Mouse (Mus musculus): Measurements from ENCODE around the gene Otx2. TPM values are rescaled to one million over a fixed set of nuclear protein-coding genes. Genes with fewer than 3 reads are reported as not detected.

Gene Otx2
- polyA plus RNA-seq, 1 experiment, result not detected

DNA sequence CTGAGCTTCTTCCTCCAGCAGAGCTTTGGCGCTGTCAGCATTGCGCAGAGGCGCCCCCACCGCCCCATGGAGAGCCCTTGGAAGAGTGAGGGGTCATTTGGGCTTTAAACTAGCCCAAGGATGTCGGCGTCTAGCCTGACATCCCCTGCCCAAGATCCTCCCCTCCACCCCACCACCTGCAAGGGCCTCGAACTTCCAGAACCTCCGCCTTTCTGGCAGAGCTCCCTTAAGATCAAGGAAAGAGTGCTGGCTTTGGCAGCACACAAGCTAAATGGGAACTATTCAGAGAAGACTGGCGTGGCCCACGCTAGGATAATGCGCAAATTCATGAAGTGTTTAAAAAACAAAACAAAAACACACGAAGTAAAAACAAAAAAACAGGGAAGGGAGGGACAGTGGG lies 21.4 kb downstream of the Otx2 start:
- no peak for TF ChIP-seq CTCF (IDR thresholded peaks at IDR 0.05; ENCODE audit: control insufficient read depth, insufficient read depth, insufficient replicate concordance, low read depth, low read length)
- TF ChIP-seq POLR2A (IDR thresholded peaks at IDR 0.05; ENCODE audit: control insufficient read depth, low read depth, low read length), result no peak
- Histone ChIP-seq H3K27me3 (ENCODE audit: control insufficient read depth, insufficient read depth, low read length) (peaks cover 5% of the 10 kb centered on the region), H3K36me3 (ENCODE audit: control insufficient read depth, insufficient read depth, low read length) (no peaks in the 10 kb centered on the region), H3K4me1 (ENCODE audit: control insufficient read depth, insufficient read depth, low read length) (peaks cover 5% of the 10 kb centered on the region; the same call in 1 of the 2 replicates), H3K27ac (ENCODE audit: control insufficient read depth, insufficient read depth, low read depth, low read length) (no peak overlapping the region), H3K4me3 (ENCODE audit: control insufficient read depth, low read depth, low read length) (no peak overlapping the region)

DNA sequence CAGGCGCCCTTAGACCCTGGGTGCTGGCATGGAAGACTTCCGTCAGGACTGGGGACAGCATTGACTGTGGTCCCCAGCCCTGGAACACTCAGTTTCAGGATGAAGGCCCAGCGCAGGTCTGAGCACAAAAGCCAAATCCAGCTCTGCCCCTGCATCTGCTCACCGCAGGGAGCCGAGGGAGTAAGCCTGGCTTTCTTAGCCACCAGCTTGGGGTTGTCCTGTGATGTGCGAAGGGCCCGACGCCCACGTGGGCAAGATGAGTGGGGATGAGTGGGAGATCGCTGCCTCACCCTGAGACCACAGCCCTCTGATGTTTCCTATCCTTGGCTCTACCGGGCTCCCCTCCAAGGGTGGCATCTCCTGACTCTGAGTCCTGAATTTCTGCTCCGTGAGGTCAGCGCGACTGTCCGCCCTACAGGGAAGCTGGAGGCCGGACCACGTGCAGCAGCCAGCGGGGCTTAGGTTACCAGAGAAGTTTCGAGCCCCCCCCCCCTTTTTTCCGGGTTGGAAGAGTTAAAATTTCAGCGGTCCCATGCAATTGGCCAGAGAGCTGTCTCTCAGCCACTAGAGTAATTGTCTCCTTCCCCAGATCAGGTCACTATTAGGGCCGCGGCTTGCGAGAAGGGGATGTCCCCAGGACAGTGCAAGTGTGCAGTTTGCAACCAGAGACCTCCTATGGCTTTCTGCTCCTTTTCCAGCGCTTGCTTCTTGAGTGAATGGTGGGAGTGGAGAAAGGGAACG lies 22.0 kb downstream of the Otx2 start:
- Histone ChIP-seq H3K36me3 (ENCODE audit: control insufficient read depth, insufficient read depth, low read length) (no peaks in the 10 kb centered on the region), H3K4me3 (ENCODE audit: control insufficient read depth, low read depth, low read length) (no peak overlapping the region), H3K27me3 (ENCODE audit: control insufficient read depth, insufficient read depth, low read length) (peaks cover 5% of the 10 kb centered on the region), H3K27ac (ENCODE audit: control insufficient read depth, insufficient read depth, low read depth, low read length) (no peak overlapping the region), H3K4me1 (ENCODE audit: control insufficient read depth, insufficient read depth, low read length) (peaks cover 5% of the 10 kb centered on the region; the same call in 1 of the 2 replicates)
- no peak for TF ChIP-seq POLR2A (IDR thresholded peaks at IDR 0.05; ENCODE audit: control insufficient read depth, low read depth, low read length)
- TF ChIP-seq CTCF (IDR thresholded peaks at IDR 0.05; ENCODE audit: control insufficient read depth, insufficient read depth, insufficient replicate concordance, low read depth, low read length), result no peak

DNA sequence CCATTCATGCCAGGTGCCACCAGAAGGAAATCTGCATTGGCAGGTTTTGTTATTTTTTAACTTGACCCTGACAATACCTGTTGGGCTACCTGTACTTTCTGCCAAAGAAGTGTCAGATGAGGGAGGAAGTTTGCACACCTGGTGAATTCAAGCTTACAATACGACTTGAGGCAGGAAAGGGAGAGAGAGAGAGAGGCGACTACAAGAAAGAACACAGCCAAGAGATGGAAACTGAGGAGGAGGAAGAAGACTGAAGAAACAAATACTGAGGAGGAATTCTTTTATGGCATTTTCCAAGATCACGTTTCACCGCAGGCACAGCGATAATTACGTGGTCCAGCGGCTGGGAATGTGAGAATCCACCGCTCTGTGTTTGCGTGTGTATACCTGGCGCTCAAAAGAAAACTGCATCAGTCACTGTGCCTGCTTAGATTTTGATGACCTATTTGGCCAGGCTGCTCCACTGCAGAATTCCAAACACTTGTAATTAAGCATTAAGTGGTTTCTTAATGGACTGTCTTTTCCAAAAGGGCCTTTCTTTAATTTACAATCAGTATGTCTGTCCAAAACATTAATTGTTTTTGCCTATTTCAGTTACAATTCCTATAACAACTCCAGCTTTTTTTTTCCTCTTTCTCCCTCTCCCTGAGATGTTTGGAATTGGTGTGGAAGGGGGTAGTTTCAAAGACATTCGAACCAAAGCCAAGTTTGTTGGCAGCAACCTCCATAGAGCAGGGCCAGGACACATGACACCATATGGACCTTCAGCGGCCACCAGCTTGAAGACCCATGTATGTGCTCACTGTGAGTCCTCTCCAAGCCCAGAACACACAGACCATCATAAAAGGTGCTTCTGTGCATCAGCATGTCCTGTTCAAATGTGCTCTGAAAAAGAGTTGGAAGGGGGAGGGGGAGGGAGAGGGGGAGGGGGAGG lies 31.9 kb downstream of the Otx2 start:
- no peaks in the 10 kb centered on the region for H3K36me3 ChIP-seq (ENCODE audit: control insufficient read depth, insufficient read depth, low read length)
- H3K27ac ChIP-seq (ENCODE audit: control insufficient read depth, insufficient read depth, low read depth, low read length), result no peak overlapping the region
- no peaks in the 10 kb centered on the region for H3K4me1 ChIP-seq (ENCODE audit: control insufficient read depth, insufficient read depth, low read length)
- H3K4me3 ChIP-seq (ENCODE audit: control insufficient read depth, low read depth, low read length), result no peak overlapping the region
- TF ChIP-seq CTCF (IDR thresholded peaks at IDR 0.05; ENCODE audit: control insufficient read depth, insufficient read depth, insufficient replicate concordance, low read depth, low read length) (no peak), POLR2A (IDR thresholded peaks at IDR 0.05; ENCODE audit: control insufficient read depth, low read depth, low read length) (no peak)
- H3K27me3 ChIP-seq (ENCODE audit: control insufficient read depth, insufficient read depth, low read length), result no peaks in the 10 kb centered on the region

DNA sequence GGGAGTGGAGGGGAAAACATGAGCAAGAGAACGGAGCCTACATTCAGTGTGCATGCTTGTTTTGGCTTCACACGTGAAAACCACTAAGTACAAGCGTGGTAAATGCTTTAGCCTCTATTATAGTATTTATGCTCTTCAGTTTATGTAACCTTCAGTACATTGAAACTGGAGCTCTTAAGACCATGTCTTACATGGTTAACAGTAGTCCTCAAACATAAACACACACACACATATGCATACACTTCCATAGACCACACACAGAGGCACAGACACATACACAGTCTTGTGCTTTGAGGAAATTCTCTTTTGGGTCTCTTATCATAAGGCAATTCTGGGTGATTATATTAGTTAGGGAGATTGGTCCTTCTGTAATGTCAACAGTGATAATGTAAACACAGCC lies 40.5 kb downstream of the Otx2 start:
- TF ChIP-seq CTCF (IDR thresholded peaks at IDR 0.05; ENCODE audit: control insufficient read depth, insufficient read depth, insufficient replicate concordance, low read depth, low read length) (no peak), POLR2A (IDR thresholded peaks at IDR 0.05; ENCODE audit: control insufficient read depth, low read depth, low read length) (no peak)
- Histone ChIP-seq H3K36me3 (ENCODE audit: control insufficient read depth, insufficient read depth, low read length) (no peaks in the 10 kb centered on the region), H3K4me1 (ENCODE audit: control insufficient read depth, insufficient read depth, low read length) (no peaks in the 10 kb centered on the region; the same call in 1 of the 2 replicates), H3K27me3 (ENCODE audit: control insufficient read depth, insufficient read depth, low read length) (no peaks in the 10 kb centered on the region), H3K4me3 (ENCODE audit: control insufficient read depth, low read depth, low read length) (no peak overlapping the region), H3K27ac (ENCODE audit: control insufficient read depth, insufficient read depth, low read depth, low read length) (no peak overlapping the region)

DNA sequence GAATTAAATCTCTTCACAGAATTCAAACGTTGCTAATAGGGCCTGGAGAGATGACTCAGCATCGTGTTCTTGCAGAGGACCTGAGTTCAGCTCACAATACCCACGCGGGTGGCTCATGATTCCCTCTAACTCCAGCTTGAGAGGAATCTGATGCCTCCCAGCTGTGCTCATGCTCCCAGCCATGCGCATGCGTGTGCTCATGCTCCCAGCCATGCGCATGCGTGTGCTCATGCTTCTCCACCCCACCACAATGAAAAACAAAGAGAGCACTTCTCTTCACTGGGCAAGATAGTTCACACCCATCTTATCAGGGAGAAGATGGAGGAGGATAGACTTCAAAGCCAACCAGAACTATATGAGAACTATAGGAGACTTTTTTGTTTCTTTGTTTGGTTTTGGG lies 41.3 kb downstream of the Otx2 start:
- Histone ChIP-seq H3K4me3 (ENCODE audit: control insufficient read depth, low read depth, low read length) (no peak overlapping the region), H3K27me3 (ENCODE audit: control insufficient read depth, insufficient read depth, low read length) (no peaks in the 10 kb centered on the region), H3K4me1 (ENCODE audit: control insufficient read depth, insufficient read depth, low read length) (no peaks in the 10 kb centered on the region; the same call in 1 of the 2 replicates), H3K27ac (ENCODE audit: control insufficient read depth, insufficient read depth, low read depth, low read length) (no peak overlapping the region), H3K36me3 (ENCODE audit: control insufficient read depth, insufficient read depth, low read length) (no peaks in the 10 kb centered on the region)
- TF ChIP-seq CTCF (IDR thresholded peaks at IDR 0.05; ENCODE audit: control insufficient read depth, insufficient read depth, insufficient replicate concordance, low read depth, low read length), result no peak
- TF ChIP-seq POLR2A (IDR thresholded peaks at IDR 0.05; ENCODE audit: control insufficient read depth, low read depth, low read length), result no peak

DNA sequence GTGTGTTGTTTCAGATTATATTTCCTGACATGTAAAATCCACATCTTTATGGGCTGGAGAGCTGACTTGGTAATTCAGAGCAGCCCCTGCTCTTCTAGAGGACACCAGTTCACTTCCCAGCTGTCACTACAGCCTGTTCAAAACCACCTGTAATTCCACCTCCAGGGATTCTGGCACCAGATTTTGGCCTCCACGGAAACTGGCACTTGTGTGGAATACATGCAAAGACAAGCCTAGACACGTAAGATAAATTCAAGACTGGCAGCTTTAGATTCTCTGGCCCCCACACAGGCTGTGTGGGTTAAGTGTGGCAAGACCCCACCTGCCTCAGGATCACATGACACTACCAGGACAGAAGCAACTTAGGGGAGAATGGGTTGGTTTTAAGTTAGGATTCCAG lies 42.1 kb downstream of the Otx2 start:
- no peak overlapping the region for H3K27ac ChIP-seq (ENCODE audit: control insufficient read depth, insufficient read depth, low read depth, low read length)
- no peak overlapping the region for H3K4me3 ChIP-seq (ENCODE audit: control insufficient read depth, low read depth, low read length)
- TF ChIP-seq CTCF (IDR thresholded peaks at IDR 0.05; ENCODE audit: control insufficient read depth, insufficient read depth, insufficient replicate concordance, low read depth, low read length), result no peak
- TF ChIP-seq POLR2A (IDR thresholded peaks at IDR 0.05; ENCODE audit: control insufficient read depth, low read depth, low read length), result no peak
- H3K36me3 ChIP-seq (ENCODE audit: control insufficient read depth, insufficient read depth, low read length), result no peaks in the 10 kb centered on the region
- H3K4me1 ChIP-seq (ENCODE audit: control insufficient read depth, insufficient read depth, low read length), result no peaks in the 10 kb centered on the region; the same call in 1 of the 2 replicates
- no peaks in the 10 kb centered on the region for H3K27me3 ChIP-seq (ENCODE audit: control insufficient read depth, insufficient read depth, low read length)

DNA sequence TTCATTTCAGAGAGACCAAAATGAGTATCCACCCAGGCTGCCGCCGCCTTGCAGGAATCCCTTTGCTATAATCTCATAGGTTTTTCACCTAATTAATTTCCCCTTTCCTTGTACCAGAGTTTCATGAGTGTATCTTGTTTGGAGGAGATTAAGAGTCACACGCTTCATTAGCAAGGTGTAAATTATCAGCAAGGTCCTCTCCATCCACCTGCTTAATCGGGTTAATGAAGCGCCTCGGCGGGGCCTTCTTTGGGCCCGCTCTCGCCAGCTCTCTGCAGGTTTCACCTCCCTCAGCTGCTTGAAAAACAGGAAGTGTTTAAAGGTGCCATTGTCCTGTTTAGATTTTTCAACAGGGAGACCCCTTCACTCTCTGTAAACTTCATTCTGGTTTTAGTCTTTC lies 44.2 kb downstream of the Otx2 start:
- Histone ChIP-seq H3K36me3 (ENCODE audit: control insufficient read depth, insufficient read depth, low read length) (no peaks in the 10 kb centered on the region), H3K4me3 (ENCODE audit: control insufficient read depth, low read depth, low read length) (no peak overlapping the region), H3K27me3 (ENCODE audit: control insufficient read depth, insufficient read depth, low read length) (no peaks in the 10 kb centered on the region), H3K4me1 (ENCODE audit: control insufficient read depth, insufficient read depth, low read length) (peaks cover 2% of the 10 kb centered on the region; the same call in 1 of the 2 replicates), H3K27ac (ENCODE audit: control insufficient read depth, insufficient read depth, low read depth, low read length) (no peak overlapping the region)
- TF ChIP-seq CTCF (IDR thresholded peaks at IDR 0.05; ENCODE audit: control insufficient read depth, insufficient read depth, insufficient replicate concordance, low read depth, low read length) (no peak), POLR2A (IDR thresholded peaks at IDR 0.05; ENCODE audit: control insufficient read depth, low read depth, low read length) (no peak)
